Mouse (Mus musculus) G1E (cell line): Measurements from ENCODE around the gene Ccdc92.

Source experiments
- CTCF ChIP-seq: IDR thresholded peaks from 2 replicates; pipeline ENCODE4 v1.5.1; 2012; ENCODE audit warnings: low read depth, low read length, inconsistent platforms, mixed read lengths
- TAL1 ChIP-seq: conservative IDR thresholded peaks from 2 replicates; pipeline ENCODE4 v1.6.1; 2012; ENCODE audit warnings: low read depth, low read length, inconsistent platforms, mixed read lengths

- TF ChIP-seq CTCF, result no peak
- no peak for TF ChIP-seq TAL1
Observed at GRCm38 (mm10) chr5:124862013-124862866, at the start of gene Ccdc92, which contains the start of gene Zfp664.
